Mouse (Mus musculus): ENCODE measurements at regions not wholly inside any gene's neighbourhood (a gene's known extent, or its start where the extent isn't known, plus 50 kb on each side); places are given as distances from the start of the nearest gene placed in this dataset.

- no peak for TF ChIP-seq POLR2A (IDR thresholded peaks at IDR 0.05; ENCODE audit: insufficient read depth, low read length)
- no peak for TF ChIP-seq CTCF (IDR thresholded peaks at IDR 0.05; ENCODE audit: low read depth, low read length)
- TF ChIP-seq EP300 (IDR thresholded peaks at IDR 0.05; ENCODE audit: insufficient read depth, low read depth, low read length): no peak
- H3K27me3 ChIP-seq (ENCODE audit: control insufficient read depth, insufficient read depth, low read length, poor library complexity, severe bottlenecking): no peaks in the 10 kb centered on the region
- H3K4me1 ChIP-seq (ENCODE audit: control insufficient read depth, insufficient read depth, low read length): no peaks in the 10 kb centered on the region
- no peaks in the 10 kb centered on the region for H3K9me3 ChIP-seq (replicated peaks; ENCODE audit: control insufficient read depth, insufficient read depth, low read length, poor library complexity, severe bottlenecking)
- H3K4me3 ChIP-seq (ENCODE audit: low read depth, low read length): no peak overlapping the region
- H3K27ac ChIP-seq (ENCODE audit: insufficient read depth, low read length): no peak overlapping the region
- H3K36me3 ChIP-seq (ENCODE audit: control insufficient read depth, insufficient read depth, low read length, poor library complexity, severe bottlenecking): no peaks in the 10 kb centered on the region
- H3K9ac ChIP-seq (ENCODE audit: low read depth, poor library complexity, severe bottlenecking): no peak overlapping the region
Observed at GRCm38 (mm10) chr6:12170722-12171121, 263.1 kb downstream of the Phf14 start.

GRCm38 (mm10) chr6:12171189-12171588 lies 263.6 kb downstream of the Phf14 start:
- no peaks in the 10 kb centered on the region for H3K9me3 ChIP-seq (replicated peaks; ENCODE audit: control insufficient read depth, insufficient read depth, low read length, poor library complexity, severe bottlenecking)
- no peaks in the 10 kb centered on the region for H3K4me1 ChIP-seq (ENCODE audit: control insufficient read depth, insufficient read depth, low read length)

GRCm38 (mm10) chr6:12177996-12178395 lies 270.4 kb downstream of the Phf14 start:
- no peak overlapping the region for H3K4me3 ChIP-seq (ENCODE audit: low read depth, low read length)
- no peaks in the 10 kb centered on the region for H3K4me1 ChIP-seq (ENCODE audit: control insufficient read depth, insufficient read depth, low read length)
- no peak overlapping the region for H3K27ac ChIP-seq (ENCODE audit: insufficient read depth, low read length)
- H3K36me3 ChIP-seq (ENCODE audit: control insufficient read depth, insufficient read depth, low read length, poor library complexity, severe bottlenecking): no peaks in the 10 kb centered on the region
- TF ChIP-seq CTCF (IDR thresholded peaks at IDR 0.05; ENCODE audit: low read depth, low read length): no peak
- no peak for TF ChIP-seq POLR2A (IDR thresholded peaks at IDR 0.05; ENCODE audit: insufficient read depth, low read length)
- TF ChIP-seq EP300 (IDR thresholded peaks at IDR 0.05; ENCODE audit: insufficient read depth, low read depth, low read length): no peak
- no peaks in the 10 kb centered on the region for H3K9me3 ChIP-seq (replicated peaks; ENCODE audit: control insufficient read depth, insufficient read depth, low read length, poor library complexity, severe bottlenecking)
- H3K9ac ChIP-seq (ENCODE audit: low read depth, poor library complexity, severe bottlenecking): no peak overlapping the region
- no peaks in the 10 kb centered on the region for H3K27me3 ChIP-seq (ENCODE audit: control insufficient read depth, insufficient read depth, low read length, poor library complexity, severe bottlenecking)

More at GRCm38 (mm10) chr6:12171189-12171588, 263.6 kb downstream of the Phf14 start:
- H3K4me3 ChIP-seq (ENCODE audit: low read depth, low read length): no peak overlapping the region
- TF ChIP-seq CTCF (IDR thresholded peaks at IDR 0.05; ENCODE audit: low read depth, low read length): no peak
- TF ChIP-seq POLR2A (IDR thresholded peaks at IDR 0.05; ENCODE audit: insufficient read depth, low read length): no peak
- no peak for TF ChIP-seq EP300 (IDR thresholded peaks at IDR 0.05; ENCODE audit: insufficient read depth, low read depth, low read length)
- H3K9ac ChIP-seq (ENCODE audit: low read depth, poor library complexity, severe bottlenecking): no peak overlapping the region
- H3K27ac ChIP-seq (ENCODE audit: insufficient read depth, low read length): no peak overlapping the region
- no peaks in the 10 kb centered on the region for H3K27me3 ChIP-seq (ENCODE audit: control insufficient read depth, insufficient read depth, low read length, poor library complexity, severe bottlenecking)
- H3K36me3 ChIP-seq (ENCODE audit: control insufficient read depth, insufficient read depth, low read length, poor library complexity, severe bottlenecking): no peaks in the 10 kb centered on the region

- H3K4me1 ChIP-seq (ENCODE audit: control insufficient read depth, insufficient read depth, low read length): no peaks in the 10 kb centered on the region
- H3K27ac ChIP-seq (ENCODE audit: insufficient read depth, low read length): no peak overlapping the region
- no peaks in the 10 kb centered on the region for H3K9me3 ChIP-seq (replicated peaks; ENCODE audit: control insufficient read depth, insufficient read depth, low read length, poor library complexity, severe bottlenecking)
- H3K27me3 ChIP-seq (ENCODE audit: control insufficient read depth, insufficient read depth, low read length, poor library complexity, severe bottlenecking): no peaks in the 10 kb centered on the region
- H3K4me3 ChIP-seq (ENCODE audit: low read depth, low read length): no peak overlapping the region
- no peak overlapping the region for H3K9ac ChIP-seq (ENCODE audit: low read depth, poor library complexity, severe bottlenecking)
- H3K36me3 ChIP-seq (ENCODE audit: control insufficient read depth, insufficient read depth, low read length, poor library complexity, severe bottlenecking): no peaks in the 10 kb centered on the region
- TF ChIP-seq EP300 (IDR thresholded peaks at IDR 0.05; ENCODE audit: insufficient read depth, low read depth, low read length): no peak
- TF ChIP-seq CTCF (IDR thresholded peaks at IDR 0.05; ENCODE audit: low read depth, low read length): no peak
- TF ChIP-seq POLR2A (IDR thresholded peaks at IDR 0.05; ENCODE audit: insufficient read depth, low read length): no peak
Observed at GRCm38 (mm10) chr6:12180951-12181350, 273.3 kb downstream of the Phf14 start.

GRCm38 (mm10) chr6:12210190-12210589 lies 302.6 kb downstream of the Phf14 start:
- Histone ChIP-seq H3K9me3 (replicated peaks; ENCODE audit: control insufficient read depth, insufficient read depth, low read length, poor library complexity, severe bottlenecking) (no peaks in the 10 kb centered on the region), H3K4me3 (ENCODE audit: low read depth, low read length) (no peak overlapping the region), H3K27me3 (ENCODE audit: control insufficient read depth, insufficient read depth, low read length, poor library complexity, severe bottlenecking) (no peaks in the 10 kb centered on the region), H3K4me1 (ENCODE audit: control insufficient read depth, insufficient read depth, low read length) (no peaks in the 10 kb centered on the region), H3K9ac (ENCODE audit: low read depth, poor library complexity, severe bottlenecking) (no peak overlapping the region), H3K36me3 (ENCODE audit: control insufficient read depth, insufficient read depth, low read length, poor library complexity, severe bottlenecking) (no peaks in the 10 kb centered on the region), H3K27ac (ENCODE audit: insufficient read depth, low read length) (no peak overlapping the region)
- TF ChIP-seq POLR2A (IDR thresholded peaks at IDR 0.05; ENCODE audit: insufficient read depth, low read length) (no peak), CTCF (IDR thresholded peaks at IDR 0.05; ENCODE audit: low read depth, low read length) (no peak), EP300 (IDR thresholded peaks at IDR 0.05; ENCODE audit: insufficient read depth, low read depth, low read length) (no peak)

GRCm38 (mm10) chr6:12214526-12215177 lies 307.0 kb downstream of the Phf14 start:
- H3K36me3 ChIP-seq (ENCODE audit: control insufficient read depth, insufficient read depth, low read length, poor library complexity, severe bottlenecking): no peaks in the 10 kb centered on the region
- no peak overlapping the region for H3K4me3 ChIP-seq (ENCODE audit: low read depth, low read length)
- no peaks in the 10 kb centered on the region for H3K27me3 ChIP-seq (ENCODE audit: control insufficient read depth, insufficient read depth, low read length, poor library complexity, severe bottlenecking)
- H3K4me1 ChIP-seq (ENCODE audit: control insufficient read depth, insufficient read depth, low read length): no peaks in the 10 kb centered on the region
- H3K9me3 ChIP-seq (replicated peaks; ENCODE audit: control insufficient read depth, insufficient read depth, low read length, poor library complexity, severe bottlenecking): no peaks in the 10 kb centered on the region
- H3K9ac ChIP-seq (ENCODE audit: low read depth, poor library complexity, severe bottlenecking): no peak overlapping the region
- TF ChIP-seq CTCF (IDR thresholded peaks at IDR 0.05; ENCODE audit: low read depth, low read length) (no peak), POLR2A (IDR thresholded peaks at IDR 0.05; ENCODE audit: insufficient read depth, low read length) (no peak), EP300 (IDR thresholded peaks at IDR 0.05; ENCODE audit: insufficient read depth, low read depth, low read length) (no peak)
- H3K27ac ChIP-seq (ENCODE audit: insufficient read depth, low read length): no peak overlapping the region

All from ES-Bruce4 (cell line).